Mouse (Mus musculus): ENCODE measurements at regions not wholly inside any gene's neighbourhood (a gene's known extent, or its start where the extent isn't known, plus 50 kb on each side); places are given as distances from the start of the nearest gene placed in this dataset.

- Histone ChIP-seq H3K27ac (no peak overlapping the region), H3K27me3 (no peaks in the 10 kb centered on the region), H3K36me3 (no peaks in the 10 kb centered on the region), H3K9me3 (no peaks in the 10 kb centered on the region), H3K4me3 (no peak overlapping the region), H3K9ac (no peak overlapping the region), H3K4me2 (replicated peaks) (no peak overlapping the region), H3K4me1 (no peaks in the 10 kb centered on the region)
- no peak for ATAC-seq (ENCODE audit: insufficient number of reproducible peaks, insufficient read depth, low FRiP score, low TSS enrichment)
- WGBS: 92% methylated on average over 2 of the region's 2 CpGs
These were observed 240.7 kb downstream of the Rps15a start for GRCm38 (mm10) chr7:117875241-117875640.

- no peak for ATAC-seq (ENCODE audit: insufficient number of reproducible peaks, insufficient read depth, low FRiP score, low TSS enrichment)
- Histone ChIP-seq H3K36me3 (no peaks in the 10 kb centered on the region), H3K27ac (no peak overlapping the region), H3K4me3 (no peak overlapping the region), H3K9me3 (no peaks in the 10 kb centered on the region), H3K4me1 (no peaks in the 10 kb centered on the region), H3K27me3 (no peaks in the 10 kb centered on the region), H3K4me2 (replicated peaks) (no peak overlapping the region), H3K9ac (no peak overlapping the region)
- 77% methylated on average over 6 of the region's 6 CpGs for WGBS
These were observed 256.6 kb downstream of the Rps15a start for GRCm38 (mm10) chr7:117859419-117859818.

GRCm38 (mm10) chr7:117855955-117856354 lies 260.0 kb downstream of the Rps15a start:
- H3K9ac ChIP-seq: no peak overlapping the region
- H3K4me3 ChIP-seq: no peak overlapping the region
- no peak overlapping the region for H3K4me2 ChIP-seq (replicated peaks)
- H3K27ac ChIP-seq: no peak overlapping the region
- H3K27me3 ChIP-seq: no peaks in the 10 kb centered on the region
- H3K36me3 ChIP-seq: no peaks in the 10 kb centered on the region
- no peak for ATAC-seq (ENCODE audit: insufficient number of reproducible peaks, insufficient read depth, low FRiP score, low TSS enrichment)
- WGBS: 86% methylated on average over 5 of the region's 5 CpGs
- no peaks in the 10 kb centered on the region for H3K4me1 ChIP-seq
- no peaks in the 10 kb centered on the region for H3K9me3 ChIP-seq

- H3K27ac ChIP-seq: no peak overlapping the region
- H3K4me3 ChIP-seq: no peak overlapping the region
- no peak overlapping the region for H3K9ac ChIP-seq
- no peak overlapping the region for H3K4me2 ChIP-seq (replicated peaks)
- H3K36me3 ChIP-seq: no peaks in the 10 kb centered on the region
- WGBS: 79% methylated on average over 4 of the region's 4 CpGs
- H3K27me3 ChIP-seq: no peaks in the 10 kb centered on the region
- no peak for ATAC-seq (ENCODE audit: insufficient number of reproducible peaks, insufficient read depth, low FRiP score, low TSS enrichment)
- no peaks in the 10 kb centered on the region for H3K9me3 ChIP-seq
- no peaks in the 10 kb centered on the region for H3K4me1 ChIP-seq
These were observed 262.3 kb downstream of the Rps15a start for GRCm38 (mm10) chr7:117853716-117854115.

GRCm38 (mm10) chr7:117852866-117853265 lies 263.1 kb downstream of the Rps15a start:
- Histone ChIP-seq H3K4me2 (replicated peaks) (no peak overlapping the region), H3K27me3 (no peaks in the 10 kb centered on the region), H3K27ac (no peak overlapping the region), H3K4me3 (no peak overlapping the region), H3K9me3 (no peaks in the 10 kb centered on the region), H3K4me1 (no peaks in the 10 kb centered on the region), H3K9ac (no peak overlapping the region), H3K36me3 (no peaks in the 10 kb centered on the region)
- WGBS: 79% methylated on average over 2 of the region's 2 CpGs
- ATAC-seq (ENCODE audit: insufficient number of reproducible peaks, insufficient read depth, low FRiP score, low TSS enrichment): no peak

GRCm38 (mm10) chr7:117850822-117851221 lies 265.2 kb downstream of the Rps15a start:
- H3K4me2 ChIP-seq (replicated peaks): no peak overlapping the region
- no peaks in the 10 kb centered on the region for H3K27me3 ChIP-seq
- WGBS: 94% methylated on average over 6 of the region's 6 CpGs

GRCm38 (mm10) chr7:117846041-117846440 lies 269.9 kb downstream of the Rps15a start:
- H3K27ac ChIP-seq: no peak overlapping the region
- no peak overlapping the region for H3K4me3 ChIP-seq
- H3K4me1 ChIP-seq: no peaks in the 10 kb centered on the region
- H3K9ac ChIP-seq: no peak overlapping the region
- H3K27me3 ChIP-seq: no peaks in the 10 kb centered on the region
- H3K9me3 ChIP-seq: no peaks in the 10 kb centered on the region
- no peak for ATAC-seq (ENCODE audit: insufficient number of reproducible peaks, insufficient read depth, low FRiP score, low TSS enrichment)
- H3K4me2 ChIP-seq (replicated peaks): no peak overlapping the region
- H3K36me3 ChIP-seq: no peaks in the 10 kb centered on the region
- WGBS: 83% methylated on average over 5 of the region's 5 CpGs

More at GRCm38 (mm10) chr7:117850822-117851221, 265.2 kb downstream of the Rps15a start:
- Histone ChIP-seq H3K36me3 (no peaks in the 10 kb centered on the region), H3K27ac (no peak overlapping the region), H3K4me1 (no peaks in the 10 kb centered on the region), H3K9ac (no peak overlapping the region), H3K9me3 (no peaks in the 10 kb centered on the region), H3K4me3 (no peak overlapping the region)
- no peak for ATAC-seq (ENCODE audit: insufficient number of reproducible peaks, insufficient read depth, low FRiP score, low TSS enrichment)

GRCm38 (mm10) chr7:117842780-117843179 lies 273.2 kb downstream of the Rps15a start:
- WGBS: 60% methylated on average over 5 of the region's 5 CpGs
- ATAC-seq (ENCODE audit: insufficient number of reproducible peaks, insufficient read depth, low FRiP score, low TSS enrichment): no peak

GRCm38 (mm10) chr7:117795035-117795434 lies 321.0 kb downstream of the Rps15a start:
- Histone ChIP-seq H3K9ac (no peak overlapping the region), H3K27me3 (no peaks in the 10 kb centered on the region), H3K9me3 (no peaks in the 10 kb centered on the region), H3K36me3 (no peaks in the 10 kb centered on the region), H3K4me2 (replicated peaks) (no peak overlapping the region), H3K4me1 (no peaks in the 10 kb centered on the region), H3K4me3 (no peak overlapping the region), H3K27ac (no peak overlapping the region)
- no peak for ATAC-seq (ENCODE audit: insufficient number of reproducible peaks, insufficient read depth, low FRiP score, low TSS enrichment)
- WGBS: 36% methylated on average over 3 of the region's 3 CpGs

More at GRCm38 (mm10) chr7:117842780-117843179, 273.2 kb downstream of the Rps15a start:
- no peaks in the 10 kb centered on the region for H3K9me3 ChIP-seq
- no peaks in the 10 kb centered on the region for H3K27me3 ChIP-seq
- no peak overlapping the region for H3K9ac ChIP-seq
- no peak overlapping the region for H3K27ac ChIP-seq
- no peaks in the 10 kb centered on the region for H3K36me3 ChIP-seq
- H3K4me1 ChIP-seq: no peaks in the 10 kb centered on the region
- no peak overlapping the region for H3K4me2 ChIP-seq (replicated peaks)
- no peak overlapping the region for H3K4me3 ChIP-seq

- 83% methylated on average over 6 of the region's 6 CpGs for WGBS
- no peaks in the 10 kb centered on the region for H3K36me3 ChIP-seq
- no peak overlapping the region for H3K9ac ChIP-seq
- no peak overlapping the region for H3K4me2 ChIP-seq (replicated peaks)
- no peaks in the 10 kb centered on the region for H3K9me3 ChIP-seq
- H3K4me3 ChIP-seq: no peak overlapping the region
- ATAC-seq (ENCODE audit: insufficient number of reproducible peaks, insufficient read depth, low FRiP score, low TSS enrichment): no peak
- no peaks in the 10 kb centered on the region for H3K4me1 ChIP-seq
- no peak overlapping the region for H3K27ac ChIP-seq
- H3K27me3 ChIP-seq: no peaks in the 10 kb centered on the region
These were observed 322.0 kb downstream of the Rps15a start for GRCm38 (mm10) chr7:117793991-117794390.

- no peak for ATAC-seq (ENCODE audit: insufficient number of reproducible peaks, insufficient read depth, low FRiP score, low TSS enrichment)
- Histone ChIP-seq H3K4me3 (no peak overlapping the region), H3K36me3 (no peaks in the 10 kb centered on the region), H3K27ac (no peak overlapping the region), H3K27me3 (no peaks in the 10 kb centered on the region), H3K9me3 (no peaks in the 10 kb centered on the region), H3K4me2 (replicated peaks) (no peak overlapping the region), H3K4me1 (no peaks in the 10 kb centered on the region), H3K9ac (no peak overlapping the region)
- 86% methylated on average over 4 of the region's 4 CpGs for WGBS
These were observed 323.5 kb downstream of the Rps15a start for GRCm38 (mm10) chr7:117792456-117792855.

- no peak overlapping the region for H3K27ac ChIP-seq
- no peaks in the 10 kb centered on the region for H3K4me1 ChIP-seq
- no peak overlapping the region for H3K4me2 ChIP-seq (replicated peaks)
- no peaks in the 10 kb centered on the region for H3K36me3 ChIP-seq
- H3K9ac ChIP-seq: no peak overlapping the region
- ATAC-seq (ENCODE audit: insufficient number of reproducible peaks, insufficient read depth, low FRiP score, low TSS enrichment): no peak
- H3K9me3 ChIP-seq: no peaks in the 10 kb centered on the region
- 81% methylated on average over 4 of the region's 4 CpGs for WGBS
- no peaks in the 10 kb centered on the region for H3K27me3 ChIP-seq
- H3K4me3 ChIP-seq: no peak overlapping the region
These were observed 337.0 kb downstream of the Rps15a start for GRCm38 (mm10) chr7:117778996-117779395.

- Histone ChIP-seq H3K4me2 (replicated peaks) (no peak overlapping the region), H3K9me3 (no peaks in the 10 kb centered on the region), H3K36me3 (no peaks in the 10 kb centered on the region), H3K4me3 (no peak overlapping the region), H3K27me3 (no peaks in the 10 kb centered on the region), H3K9ac (no peak overlapping the region), H3K4me1 (no peaks in the 10 kb centered on the region), H3K27ac (no peak overlapping the region)
- WGBS: 96% methylated on average over 2 of the region's 2 CpGs
- ATAC-seq (ENCODE audit: insufficient number of reproducible peaks, insufficient read depth, low FRiP score, low TSS enrichment): no peak
These were observed 338.1 kb downstream of the Rps15a start for GRCm38 (mm10) chr7:117777921-117778320.

Measured in embryonic facial prominence, embryonic 12.5 days (tissue).